Comparison of ENCODE assay signal across 8 mouse cellular contexts in the genomic region with DNA sequence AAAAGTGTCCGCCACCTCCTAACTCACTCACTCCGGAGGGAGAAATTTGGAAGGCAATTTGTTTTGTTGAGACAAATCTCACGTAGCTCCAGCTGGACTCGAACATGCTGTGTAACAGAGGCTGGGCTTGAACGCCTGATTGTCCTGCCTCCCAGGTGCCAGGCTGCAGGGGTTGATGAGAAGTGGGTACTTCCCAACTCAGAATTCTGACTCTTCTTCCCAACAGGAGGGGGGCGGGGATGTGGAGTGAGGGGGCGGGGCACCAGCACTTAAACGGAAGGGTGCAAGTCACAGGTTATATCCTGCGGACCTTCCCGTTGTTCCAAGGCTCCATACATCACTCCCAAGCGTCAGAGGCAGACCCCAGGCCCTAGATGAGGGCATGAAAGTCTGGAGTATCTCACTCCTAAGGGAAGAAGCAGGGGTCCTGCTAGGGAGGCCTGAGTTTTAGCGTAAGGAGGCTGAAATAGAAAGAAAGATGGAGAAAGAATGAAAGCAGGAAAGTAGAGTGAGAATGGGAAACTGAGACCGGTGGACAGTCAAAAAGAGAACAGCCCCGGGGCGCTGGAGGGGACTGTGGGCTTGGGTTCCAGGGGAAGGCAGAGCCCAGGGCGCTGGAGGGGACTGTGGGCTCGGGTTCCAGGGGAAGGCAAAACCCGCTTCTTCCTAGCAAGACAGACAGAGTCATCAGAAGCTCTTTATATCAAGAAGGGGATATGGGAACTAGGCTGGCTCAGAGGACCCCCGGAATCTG. TPM values are rescaled to one million over a fixed set of nuclear protein-coding genes. Genes with fewer than 3 reads are reported as not detected.
DNase-seq lines count a peak whose midpoint lies in the region; ATAC-seq and TF ChIP-seq lines count a peak whose summit lies in the region.

No protein-coding gene starts in this region.

- H3K4me3 ChIP-seq in lung, adult 2 months (replicated peaks; ENCODE audit: extremely low read depth, low read depth, low read length) = peak overlapping the region; percentile 55
- peak overlapping the region; percentile 55 for H3K4me3 ChIP-seq in embryonic facial prominence, embryonic 13.5 days
- peak overlapping the region; percentile 54 for H3K4me3 ChIP-seq in intestine, embryonic 14.5 days (ENCODE audit: low read depth, low read length)
- peak overlapping the region; percentile 4 for H3K4me3 ChIP-seq in myocyte

- no peak overlapping the region for H3K27ac ChIP-seq in embryonic facial prominence, embryonic 13.5 days
- no peak overlapping the region for H3K27ac ChIP-seq in intestine, embryonic 14.5 days (ENCODE audit: low read depth)

- no peak for TF ChIP-seq POLR2A in lung, adult 2 months (IDR thresholded peaks at IDR 0.05; ENCODE audit: borderline replicate concordance, extremely low read depth, low read depth, low read length)
- TF ChIP-seq POLR2A in myocyte (IDR thresholded peaks at IDR 0.05; ENCODE audit: insufficient read length, low read depth) = no peak

- no peak for DNase-seq in lung, adult 2 months
- no peak for DNase-seq in lung, postnatal 14 days
- DNase-seq in intestine, embryonic 14.5 days (ENCODE audit: low spot score) = no peak
- no peak for DNase-seq in thymus, postnatal 0 days (ENCODE audit: low spot score)
- no peak for DNase-seq in ovary, postnatal 36 days (ENCODE audit: low spot score)
- no peak for DNase-seq in kidney, adult 11 months

- no peaks in the 10 kb centered on the region for H3K36me3 ChIP-seq in embryonic facial prominence, embryonic 13.5 days
- no peaks in the 10 kb centered on the region for H3K36me3 ChIP-seq in intestine, embryonic 14.5 days (ENCODE audit: control insufficient read depth, insufficient read depth, low read length)
- H3K36me3 ChIP-seq in myocyte (ENCODE audit: control insufficient read depth, insufficient read depth) = no peaks in the 10 kb centered on the region

- H3K79me2 ChIP-seq in myocyte (ENCODE audit: control insufficient read depth, insufficient read depth) = no peaks in the 10 kb centered on the region

- no peaks in the 10 kb centered on the region for H3K4me1 ChIP-seq in lung, adult 2 months (ENCODE audit: control insufficient read depth, insufficient read depth, low read length)
- H3K4me1 ChIP-seq in embryonic facial prominence, embryonic 13.5 days = peaks cover 30% of the 10 kb centered on the region
- peaks cover 12% of the 10 kb centered on the region; the same call in 1 of the 2 replicates for H3K4me1 ChIP-seq in intestine, embryonic 14.5 days (replicated peaks; ENCODE audit: control insufficient read depth, insufficient read depth, low read length)

- H3K4me2 ChIP-seq in embryonic facial prominence, embryonic 13.5 days = peak overlapping the region; percentile 88
- peak overlapping the region; percentile 82 for H3K4me2 ChIP-seq in intestine, embryonic 14.5 days (ENCODE audit: low read length)
- H3K4me2 ChIP-seq in myocyte (ENCODE audit: low read depth) = peak overlapping the region; percentile 59

- H3ac ChIP-seq in myocyte (ENCODE audit: control insufficient read depth, insufficient read length) = no peak overlapping the region

- H3K9me3 ChIP-seq in embryonic facial prominence, embryonic 13.5 days = no peaks in the 10 kb centered on the region
- no peaks in the 10 kb centered on the region for H3K9me3 ChIP-seq in intestine, embryonic 14.5 days (ENCODE audit: control insufficient read depth, low read length)

- H3K27me3 ChIP-seq in embryonic facial prominence, embryonic 13.5 days = peaks cover 18% of the 10 kb centered on the region
- 0 out of 2 replicates have a peak, but pooled peaks cover 8% of the 10 kb centered on the region for H3K27me3 ChIP-seq in intestine, embryonic 14.5 days (replicated peaks; ENCODE audit: control insufficient read depth, insufficient read depth, low read length)
- H3K27me3 ChIP-seq in myocyte (ENCODE audit: control insufficient read depth, insufficient read depth, insufficient read length) = peaks cover 23% of the 10 kb centered on the region

- peak overlapping the region; percentile 72 for H3K9ac ChIP-seq in embryonic facial prominence, embryonic 13.5 days
- 0 out of 2 replicates have a peak overlapping the region, but pooled peaks have one; percentile 17 for H3K9ac ChIP-seq in intestine, embryonic 14.5 days (ENCODE audit: low read length)

- no peak for ATAC-seq in embryonic facial prominence, embryonic 13.5 days (ENCODE audit: insufficient number of reproducible peaks, insufficient read depth, low FRiP score, low TSS enrichment, low read depth)
- no peak for ATAC-seq in intestine, embryonic 14.5 days (replicated peaks; ENCODE audit: low FRiP score, low TSS enrichment, low read depth)

- no peak for TF ChIP-seq CTCF in lung, adult 2 months (IDR thresholded peaks at IDR 0.05; ENCODE audit: insufficient read depth, low read length)

- WGBS in lung, adult 2 months = 31% methylated on average over 19 of the region's 19 CpGs
- 18% methylated on average over 19 of the region's 19 CpGs for WGBS in embryonic facial prominence, embryonic 13.5 days
- 16% methylated on average over 19 of the region's 19 CpGs for WGBS in intestine, embryonic 14.5 days

TF ChIP-seq in myocyte, 11 proteins besides CTCF, POLR2A, EP300 and RAD21:
- TF ChIP-seq TCF3 (IDR thresholded peaks at IDR 0.05; ENCODE audit: insufficient read length, low read depth) = no peak
- TF ChIP-seq CEBPB (IDR thresholded peaks at IDR 0.05; ENCODE audit: insufficient read depth, poor library complexity, severe bottlenecking) = no peak
- TF ChIP-seq TCF12 (IDR thresholded peaks at IDR 0.05; ENCODE audit: insufficient read depth, poor library complexity, severe bottlenecking) = no peak
- no peak for TF ChIP-seq REST (IDR thresholded peaks at IDR 0.05; ENCODE audit: insufficient read depth, insufficient read length)
- no peak for TF ChIP-seq MAX (IDR thresholded peaks at IDR 0.05; ENCODE audit: low read depth)
- no peak for TF ChIP-seq MYOD1 (IDR thresholded peaks at IDR 0.05; ENCODE audit: control insufficient read depth in 1 of 3, insufficient read length in 2 of 3, low read depth in 2 of 3)
- no peak for TF ChIP-seq E2F4 (IDR thresholded peaks at IDR 0.05; ENCODE audit: insufficient read depth)
- no peak for TF ChIP-seq SRF (IDR thresholded peaks at IDR 0.05; ENCODE audit: control insufficient read depth, insufficient read length, low read depth)
- TF ChIP-seq POLR2AphosphoS2 (IDR thresholded peaks at IDR 0.05; ENCODE audit: insufficient read length, low read depth) = no peak
- TF ChIP-seq MYOG (IDR thresholded peaks at IDR 0.05; ENCODE audit: control insufficient read depth in 1 of 3, insufficient read depth in 1 of 3, insufficient read length in 2 of 3, low read depth in 2 of 3) = no peak

RNA-seq across cellular contexts. Expression of gene Tbx21, which starts 12.5 kb away (rescaled TPM):
- polyA plus RNA-seq in lung, adult 2 months (2012; rRNA removed) = 1.9 and 3.0 TPM in 2 replicates
- polyA plus RNA-seq in embryonic facial prominence, embryonic 13.5 days (2015; fragmentation: Nextera tagmentation; extraction: Ambion mirVana) = 0.08 and 0.10 TPM in 2 replicates
- 0.07 TPM in 1 of 2 replicates, not detected in the other for polyA plus RNA-seq in intestine, embryonic 14.5 days (2014; fragmentation: Nextera tagmentation; extraction: Ambion mirVana)
- polyA plus RNA-seq in myocyte (2012; fragmentation: generic; extraction: Trizol) = not detected
- polyA plus RNA-seq in thymus, postnatal 0 days (2015; fragmentation: Nextera tagmentation; extraction: Ambion mirVana) = 1.3 and 1.9 TPM in 2 replicates

RNA-seq across cellular contexts. Expression of gene Tbkbp1, which starts 23.6 kb away (rescaled TPM):
- 55.8 and 85.1 TPM in 2 replicates for polyA plus RNA-seq in lung, adult 2 months (2012; rRNA removed)
- 7.8 and 8.5 TPM in 2 replicates for polyA plus RNA-seq in embryonic facial prominence, embryonic 13.5 days (2015; fragmentation: Nextera tagmentation; extraction: Ambion mirVana)
- polyA plus RNA-seq in intestine, embryonic 14.5 days (2014; fragmentation: Nextera tagmentation; extraction: Ambion mirVana) = 3.2 and 3.9 TPM in 2 replicates
- polyA plus RNA-seq in myocyte (2012; fragmentation: generic; extraction: Trizol) = 0.22 TPM
- 0.82 and 0.98 TPM in 2 replicates for polyA plus RNA-seq in thymus, postnatal 0 days (2015; fragmentation: Nextera tagmentation; extraction: Ambion mirVana)

Comparison
In these comparisons a context has a peak if more than half of its experiments do, and no peak if none do; other contexts are left out.
1. H3K4me3 ChIP-seq: peak in every context shown above with its lines; median percentile 55 in lung, adult 2 months; 55 in embryonic facial prominence, embryonic 13.5 days; 54 in intestine, embryonic 14.5 days; 4 in myocyte.